Mouse (Mus musculus) brown adipose tissue, adult 24 weeks (tissue): ENCODE measurements at regions not wholly inside any gene's neighbourhood (a gene's known extent, or its start where the extent isn't known, plus 50 kb on each side); places are given as distances from the start of the nearest gene placed in this dataset.

ENCODE experiments used
- H3K27ac ChIP-seq: fragments of 200-500 bp; replicated peaks from 2 replicates; pipeline ENCODE4 v1.5.1; 2012; ENCODE audit warnings: low read depth, mild to moderate bottlenecking, low read length
- H3K4me1 ChIP-seq: fragments of 200-500 bp; 2 replicates; pipeline ENCODE4 v1.6.1; 2012; ENCODE audit warnings: low read length, mixed read lengths; ENCODE audit not compliant: control insufficient read depth, insufficient read depth, insufficient read length
- H3K4me3 ChIP-seq: fragments of 200-500 bp; 2 replicates; pipeline ENCODE4 v1.5.1; 2012; ENCODE audit warnings: low read depth, mild to moderate bottlenecking, low read length, moderate library complexity; ENCODE audit not compliant: insufficient read depth

GRCm38 (mm10) chr14:103401983-103402382, 55.4 kb upstream of the Mycbp2 start:
- Histone ChIP-seq H3K27ac (no peak overlapping the region), H3K4me3 (no peak overlapping the region), H3K4me1 (no peaks in the 10 kb centered on the region)

- no peaks in the 10 kb centered on the region for H3K4me1 ChIP-seq
- H3K4me3 ChIP-seq = no peak overlapping the region
- no peak overlapping the region for H3K27ac ChIP-seq
Measured at GRCm38 (mm10) chr14:103401280-103401679, 54.7 kb upstream of the Mycbp2 start.

GRCm38 (mm10) chr14:103398401-103398800, 51.8 kb upstream of the Mycbp2 start:
- no peak overlapping the region for H3K4me3 ChIP-seq
- no peaks in the 10 kb centered on the region for H3K4me1 ChIP-seq
- H3K27ac ChIP-seq = no peak overlapping the region
